Comparison of ENCODE assay signal across 10 mouse cellular contexts in genomic region chr2:30064298-30064697, GRCm38 (mm10). TPM values are rescaled to one million over a fixed set of nuclear protein-coding genes. Genes with fewer than 3 reads are reported as not detected.
DNase-seq lines count a peak whose midpoint lies in the region; ATAC-seq lines count a peak whose summit lies in the region.
"Had no signal": no experiment of that assay in that cellular context is flagged by ENCODE, and none has a peak within 500 bp of the region (broad histone marks: within the 10 kb centered on the region; RNA-seq: fewer than 3 reads in every experiment).

No protein-coding gene starts in this region.

- peaks cover 62% of the 10 kb centered on the region for H3K4me1 ChIP-seq in megakaryocyte, embryonic 14.5 days
- peaks cover 26% of the 10 kb centered on the region for H3K4me1 ChIP-seq in intestine, embryonic 14.5 days (replicated peaks; ENCODE audit: control insufficient read depth, insufficient read depth, low read length)
- peaks cover 25% of the 10 kb centered on the region for H3K4me1 ChIP-seq in stomach, embryonic 14.5 days (ENCODE audit: control insufficient read depth, insufficient read depth, low read length)

- peak overlapping the region; percentile 95 for H3K4me3 ChIP-seq in megakaryocyte, embryonic 14.5 days (replicated peaks)
- peak overlapping the region; percentile 57 for H3K4me3 ChIP-seq in intestine, embryonic 14.5 days (ENCODE audit: low read depth, low read length)
- H3K4me3 ChIP-seq in stomach, embryonic 14.5 days (ENCODE audit: low read depth, low read length), result peak overlapping the region; percentile 61
- H3K4me3 ChIP-seq: hindbrain, embryonic 15.5 days had no signal

- 37% methylated on average over 3 of the region's 3 CpGs for WGBS in intestine, embryonic 14.5 days
- 32% methylated on average over 3 of the region's 3 CpGs for WGBS in stomach, embryonic 14.5 days

- no peaks in the 10 kb centered on the region for H3K9me3 ChIP-seq in megakaryocyte, embryonic 14.5 days
- H3K9me3 ChIP-seq in intestine, embryonic 14.5 days (ENCODE audit: control insufficient read depth, low read length), result no peaks in the 10 kb centered on the region
- no peaks in the 10 kb centered on the region for H3K9me3 ChIP-seq in stomach, embryonic 14.5 days (ENCODE audit: control insufficient read depth, low read depth, low read length)
- H3K9me3 ChIP-seq: hindbrain, embryonic 15.5 days had no signal

- peak overlapping the region; percentile 90 for H3K4me2 ChIP-seq in intestine, embryonic 14.5 days (ENCODE audit: low read length)
- peak overlapping the region; percentile 64 for H3K4me2 ChIP-seq in stomach, embryonic 14.5 days (replicated peaks; ENCODE audit: low read depth, low read length)

- DNase-seq in heart, adult 11 months, result peak; percentile 89
- no peak for DNase-seq in heart, adult 18-20 months
- no peak for DNase-seq in intestine, embryonic 14.5 days (ENCODE audit: low spot score)
- no peak for DNase-seq in gastrocnemius, postnatal 14 days
- DNase-seq in left cerebral cortex, adult 8-10 months (ENCODE audit: low spot score in 2 of 2), result no peak
- DNase-seq: thymus, postnatal 4 days had no signal

- no peaks in the 10 kb centered on the region for H3K27me3 ChIP-seq in megakaryocyte, embryonic 14.5 days (replicated peaks)
- H3K27me3 ChIP-seq in intestine, embryonic 14.5 days (replicated peaks; ENCODE audit: control insufficient read depth, insufficient read depth, low read length), result no peaks in the 10 kb centered on the region
- H3K27me3 ChIP-seq in stomach, embryonic 14.5 days (ENCODE audit: control insufficient read depth, insufficient read depth, low read length), result no peaks in the 10 kb centered on the region
- H3K27me3 ChIP-seq: hindbrain, embryonic 15.5 days had no signal

- 0 out of 2 replicates have a peak overlapping the region, but pooled peaks have one; percentile 67 for H3K9ac ChIP-seq in intestine, embryonic 14.5 days (ENCODE audit: low read length)
- H3K9ac ChIP-seq in stomach, embryonic 14.5 days (replicated peaks; ENCODE audit: low read depth, low read length), result no peak overlapping the region; the same call in 1 of the 2 replicates
- H3K9ac ChIP-seq: hindbrain, embryonic 15.5 days had no signal

- peaks cover 13% of the 10 kb centered on the region for H3K36me3 ChIP-seq in megakaryocyte, embryonic 14.5 days (replicated peaks; ENCODE audit: low read length)
- peaks cover 13% of the 10 kb centered on the region for H3K36me3 ChIP-seq in intestine, embryonic 14.5 days (ENCODE audit: control insufficient read depth, insufficient read depth, low read length)
- peaks cover 8% of the 10 kb centered on the region for H3K36me3 ChIP-seq in stomach, embryonic 14.5 days (ENCODE audit: control insufficient read depth, insufficient read depth, low read length)

- ATAC-seq in megakaryocyte, adult 5-6 weeks (ENCODE audit: poor library complexity, severe bottlenecking), result no peak
- ATAC-seq in intestine, embryonic 14.5 days (replicated peaks; ENCODE audit: low FRiP score, low TSS enrichment, low read depth), result no peak
- ATAC-seq in stomach, embryonic 14.5 days (ENCODE audit: insufficient number of reproducible peaks, insufficient read depth, low FRiP score, low read depth), result no peak

- H3K27ac ChIP-seq in intestine, embryonic 14.5 days (ENCODE audit: low read depth), result no peak overlapping the region; the same call in 1 of the 2 replicates
- peak overlapping the region; percentile 10; the same call in 1 of the 2 replicates for H3K27ac ChIP-seq in stomach, embryonic 14.5 days (ENCODE audit: low read length)
- H3K27ac ChIP-seq: hindbrain, embryonic 15.5 days had no signal

- intact Hi-C loops in gastrocnemius, postnatal 14 days (cut with DNase I; ENCODE audit: low total_unique reads), result no loop called here

RNA-seq across cellular contexts. Expression of gene Set, which starts 7.1 kb away (rescaled TPM):
- 10 to 100 TPM; 94.9 to 98.5 TPM for total RNA-seq in heart, adult 18-20 months (2021)
- polyA plus RNA-seq in megakaryocyte, embryonic 14.5 days (2012; ENCODE audit: insufficient read depth, low replicate concordance), result 207 and 239 TPM in 2 replicates
- total RNA-seq in megakaryocyte, adult 5-6 weeks (2015), result 160 and 167 TPM in 2 replicates
- 634 and 647 TPM in 2 replicates for total RNA-seq in megakaryocyte, adult 5-6 weeks (2017)
- polyA plus RNA-seq in intestine, embryonic 14.5 days (2014; fragmentation: Nextera tagmentation; extraction: Ambion mirVana), result 557 and 562 TPM in 2 replicates
- 454 and 480 TPM in 2 replicates for polyA plus RNA-seq in stomach, embryonic 14.5 days (2014; fragmentation: Nextera tagmentation; extraction: Ambion mirVana)
- total RNA-seq in gastrocnemius, postnatal 14 days (2021), result 10 to 100 TPM; 75.4 to 90.4 TPM
- 100 to 1,000 TPM; 190 to 221 (median 207) TPM for total RNA-seq in left cerebral cortex, adult 8-10 months (2022)

RNA-seq across cellular contexts. Expression of gene Pkn3, which starts 13.2 kb away (rescaled TPM):
- 1 to 10 TPM; 7.8 to 9.3 TPM for total RNA-seq in heart, adult 18-20 months (2021)
- 19.4 and 62.2 TPM in 2 replicates for polyA plus RNA-seq in megakaryocyte, embryonic 14.5 days (2012; ENCODE audit: insufficient read depth, low replicate concordance)
- 3.0 and 4.8 TPM in 2 replicates for total RNA-seq in megakaryocyte, adult 5-6 weeks (2015)
- total RNA-seq in megakaryocyte, adult 5-6 weeks (2017), result 7.0 and 9.1 TPM in 2 replicates
- polyA plus RNA-seq in intestine, embryonic 14.5 days (2014; fragmentation: Nextera tagmentation; extraction: Ambion mirVana), result 8.2 and 9.9 TPM in 2 replicates
- polyA plus RNA-seq in stomach, embryonic 14.5 days (2014; fragmentation: Nextera tagmentation; extraction: Ambion mirVana), result 6.3 and 6.9 TPM in 2 replicates
- total RNA-seq in gastrocnemius, postnatal 14 days (2021), result 1 to 10 TPM; 5.9 to 6.4 TPM
- total RNA-seq in left cerebral cortex, adult 8-10 months (2022), result 1 to 10 TPM; 1.9 to 4.5 (median 2.3) TPM

RNA-seq across cellular contexts. Expression of gene Wdr34, which starts 15.6 kb away (rescaled TPM):
- total RNA-seq in heart, adult 18-20 months (2021), result 1 to 10 TPM; 6.3 to 6.8 TPM
- polyA plus RNA-seq in megakaryocyte, embryonic 14.5 days (2012; ENCODE audit: insufficient read depth, low replicate concordance), result 11.7 and 12.4 TPM in 2 replicates
- total RNA-seq in megakaryocyte, adult 5-6 weeks (2015), result 0.91 and 1.2 TPM in 2 replicates
- total RNA-seq in megakaryocyte, adult 5-6 weeks (2017), result 1.8 and 5.7 TPM in 2 replicates
- 28.7 and 30.3 TPM in 2 replicates for polyA plus RNA-seq in intestine, embryonic 14.5 days (2014; fragmentation: Nextera tagmentation; extraction: Ambion mirVana)
- 29.6 and 32.7 TPM in 2 replicates for polyA plus RNA-seq in stomach, embryonic 14.5 days (2014; fragmentation: Nextera tagmentation; extraction: Ambion mirVana)
- total RNA-seq in gastrocnemius, postnatal 14 days (2021), result 1 to 10 TPM; 3.2 to 3.3 TPM
- total RNA-seq in left cerebral cortex, adult 8-10 months (2022), result 10 to 100 TPM; 38.7 to 43.4 (median 42.1) TPM

RNA-seq across cellular contexts. Expression of gene Zdhhc12, which starts 29.1 kb away (rescaled TPM):
- 1 to 10 TPM; 2.8 to 3.9 TPM for total RNA-seq in heart, adult 18-20 months (2021)
- 58.2 and 66.6 TPM in 2 replicates for polyA plus RNA-seq in megakaryocyte, embryonic 14.5 days (2012; ENCODE audit: insufficient read depth, low replicate concordance)
- total RNA-seq in megakaryocyte, adult 5-6 weeks (2015), result 20.3 and 24.6 TPM in 2 replicates
- total RNA-seq in megakaryocyte, adult 5-6 weeks (2017), result 8.2 and 10.7 TPM in 2 replicates
- 60.2 and 60.3 TPM in 2 replicates for polyA plus RNA-seq in intestine, embryonic 14.5 days (2014; fragmentation: Nextera tagmentation; extraction: Ambion mirVana)
- polyA plus RNA-seq in stomach, embryonic 14.5 days (2014; fragmentation: Nextera tagmentation; extraction: Ambion mirVana), result 44.1 and 45.2 TPM in 2 replicates
- 1 to 10 TPM; 3.5 to 4.0 TPM for total RNA-seq in gastrocnemius, postnatal 14 days (2021)
- total RNA-seq in left cerebral cortex, adult 8-10 months (2022), result 10 to 100 TPM in 1 of 4 experiments, 1 to 10 TPM in 3; 6.8 to 10.5 (median 8.9) TPM

Comparison
In these comparisons a context has a peak if more than half of its experiments do, and no peak if none do; other contexts are left out.
1. RNA of gene Wdr34, which starts 15.6 kb away (total RNA-seq): 38.7 to 43.4 TPM in left cerebral cortex, adult 8-10 months; 6.3 to 6.8 TPM in heart, adult 18-20 months, 0.91 to 5.7 TPM in megakaryocyte, adult 5-6 weeks and 3.2 to 3.3 TPM in gastrocnemius, postnatal 14 days; every median in the first group is over 4 times any median in the second.
2. Peak in every context shown above with its lines, with median percentiles within 50 percentile points of each other: H3K4me3 ChIP-seq.